Mouse (Mus musculus): Measurements from ENCODE around the gene Tgm1.
"Not testable (repeated sequence)": the region's sequence is repeated elsewhere in the genome, so short reads cannot be mapped to it uniquely, and the experiment has no call there.

DNA sequence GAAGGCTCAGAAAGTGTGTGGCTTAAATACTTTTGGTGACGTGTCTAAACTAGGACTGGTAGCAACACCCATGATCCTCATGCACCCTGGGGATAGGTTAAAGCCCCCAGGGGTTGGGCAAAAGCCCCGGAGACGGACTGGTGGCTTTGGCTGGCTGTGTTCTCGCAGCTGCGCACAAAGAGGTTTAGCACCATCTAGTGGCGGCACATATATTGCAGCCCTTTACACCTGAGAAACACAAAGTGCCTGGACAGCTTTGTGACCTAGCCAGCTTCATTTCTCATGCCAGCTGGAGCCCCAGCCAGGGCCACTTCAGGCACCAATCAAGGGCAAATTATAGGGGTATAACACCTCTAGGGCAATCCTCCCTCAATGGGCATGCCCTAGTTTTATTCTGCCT is 46.4 kb upstream of the Tgm1 start:
- TF ChIP-seq CTCF (IDR thresholded peaks at IDR 0.05; ENCODE audit: control insufficient read depth, insufficient read depth, low read length), result peak; percentile 75
- not testable (repeated sequence) for TF ChIP-seq POLR2A (IDR thresholded peaks at IDR 0.05; ENCODE audit: borderline replicate concordance, control insufficient read depth, low read depth, low read length)

Data from bone marrow, adult 2 months (tissue).